Mouse (Mus musculus) testis, adult 2 months (tissue): ENCODE data around the gene Gtf2h4.

Experiments
- CTCF ChIP-seq: fragments of 200-500 bp; IDR thresholded peaks from 2 replicates; pipeline ENCODE4 v1.5.1; 2012; ENCODE audit warnings: low read depth, mild to moderate bottlenecking, inconsistent platforms, low read length, moderate library complexity; ENCODE audit not compliant: control insufficient read depth, insufficient read depth, insufficient replicate concordance
- POLR2A ChIP-seq: fragments of 200-500 bp; IDR thresholded peaks from 2 replicates; pipeline ENCODE4 v1.6.1; 2012; ENCODE audit warnings: low read depth, mild to moderate bottlenecking, inconsistent platforms, low read length, moderate library complexity; ENCODE audit not compliant: control insufficient read depth

GRCm38 (mm10) chr17:35707929-35708328, 34.4 kb upstream of the Gtf2h4 start:
- TF ChIP-seq CTCF (no peak), POLR2A (no peak)
